Mouse (Mus musculus): ENCODE data around the gene Bcl11b. TPM values are rescaled to one million over a fixed set of nuclear protein-coding genes. Genes with fewer than 3 reads are reported as not detected.

Bcl11b gene
- total and polyA plus RNA-seq, 2 experiments from 2014 or later, result 70.1 to 122 TPM

DNA sequence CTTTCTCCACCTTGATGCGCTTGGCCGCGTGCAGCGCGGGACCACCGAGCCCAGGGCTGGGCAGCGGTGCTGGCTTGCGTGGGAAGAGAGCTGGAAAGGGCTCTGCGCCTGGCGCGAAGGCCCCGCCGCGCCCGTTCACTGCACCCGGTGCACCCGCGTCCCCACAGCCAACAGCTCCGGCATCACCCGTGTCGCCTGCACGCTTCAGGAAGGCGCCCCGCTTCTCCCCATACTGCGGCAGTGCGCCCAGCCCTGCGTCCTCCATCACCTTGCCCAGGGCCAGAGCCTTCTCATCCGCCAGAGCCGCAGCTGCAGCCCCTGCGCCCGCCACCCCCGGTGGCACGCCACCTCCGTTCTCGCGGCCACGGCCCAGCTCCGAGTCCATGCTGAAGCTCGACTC lies 87.4 kb downstream of the Bcl11b start:
- no peak for TF ChIP-seq CTCF (IDR thresholded peaks at IDR 0.05; ENCODE audit: low read depth)
- H3K27me3 ChIP-seq (ENCODE audit: insufficient read depth, low read length), result no peaks in the 10 kb centered on the region
- 0 out of 2 replicates have a peak, but pooled peaks cover 3% of the 10 kb centered on the region for H3K4me1 ChIP-seq (ENCODE audit: insufficient read depth)
- H3K27ac ChIP-seq (ENCODE audit: low read depth, low read length), result no peak overlapping the region
- no peak overlapping the region for H3K9ac ChIP-seq
- no peaks in the 10 kb centered on the region for H3K9me3 ChIP-seq (ENCODE audit: low read length)
- ATAC-seq, result no peak
- no peak overlapping the region for H3K4me2 ChIP-seq (ENCODE audit: low read depth)
- peaks cover 21% of the 10 kb centered on the region for H3K36me3 ChIP-seq (ENCODE audit: insufficient read depth)
- no peak for DNase-seq
- no peak overlapping the region for H3K4me3 ChIP-seq (ENCODE audit: low read depth, low read length)
- 97% methylated on average over 34 of the region's 39 CpGs for WGBS

DNA sequence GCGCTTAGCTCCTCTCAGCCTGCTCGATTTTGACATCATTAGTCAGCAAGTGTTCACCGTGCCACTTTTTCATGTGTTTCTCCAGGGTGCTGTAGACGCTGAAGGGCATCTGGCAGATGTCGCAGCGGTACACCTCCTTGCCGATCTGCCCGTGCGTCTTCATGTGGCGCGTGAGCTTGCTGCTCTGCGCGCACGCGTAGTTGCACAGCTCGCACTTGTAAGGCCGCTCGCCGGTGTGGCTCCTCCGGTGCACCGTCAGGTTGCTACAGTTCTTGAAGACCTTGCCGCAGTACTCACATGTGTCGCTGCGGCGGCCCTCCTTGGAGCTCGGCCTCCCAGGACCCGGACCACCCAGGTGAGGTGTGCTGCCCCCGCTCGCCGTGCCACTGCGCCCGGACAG lies 88.0 kb downstream of the Bcl11b start:
- Histone ChIP-seq H3K27me3 (ENCODE audit: insufficient read depth, low read length) (no peaks in the 10 kb centered on the region), H3K9ac (no peak overlapping the region), H3K9me3 (ENCODE audit: low read length) (no peaks in the 10 kb centered on the region), H3K27ac (ENCODE audit: low read depth, low read length) (no peak overlapping the region), H3K4me3 (ENCODE audit: low read depth, low read length) (no peak overlapping the region), H3K36me3 (ENCODE audit: insufficient read depth) (peaks cover 21% of the 10 kb centered on the region), H3K4me1 (ENCODE audit: insufficient read depth) (no peaks in the 10 kb centered on the region), H3K4me2 (ENCODE audit: low read depth) (no peak overlapping the region)
- ATAC-seq, result no peak
- DNase-seq, result no peak
- 95% methylated on average over 32 of the region's 32 CpGs for WGBS
- no peak for TF ChIP-seq CTCF (IDR thresholded peaks at IDR 0.05; ENCODE audit: low read depth)

DNA sequence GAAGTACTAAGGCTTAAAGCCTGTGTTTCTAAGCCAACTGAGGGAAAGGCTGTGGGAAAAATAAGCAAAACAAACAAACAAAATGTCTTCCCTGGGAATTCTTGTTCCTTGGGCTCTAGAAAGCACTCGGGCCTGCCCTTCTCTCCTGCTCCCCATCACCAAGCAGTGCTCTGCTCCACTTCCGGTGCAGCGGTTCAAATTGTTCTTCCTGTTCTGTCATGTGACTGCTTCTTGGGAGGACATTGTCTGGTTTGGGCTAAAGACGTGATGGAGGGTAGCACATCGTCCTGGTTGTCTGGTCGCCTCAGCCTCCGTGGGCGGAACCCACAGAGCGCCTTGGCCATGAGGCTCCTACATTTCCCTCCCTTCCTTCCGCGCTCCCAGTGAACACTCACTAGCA lies 94.6 kb downstream of the Bcl11b start:
- Histone ChIP-seq H3K4me1 (ENCODE audit: insufficient read depth) (0 out of 2 replicates have a peak, but pooled peaks cover 3% of the 10 kb centered on the region), H3K27me3 (ENCODE audit: insufficient read depth, low read length) (no peaks in the 10 kb centered on the region), H3K4me2 (ENCODE audit: low read depth) (no peak overlapping the region), H3K36me3 (ENCODE audit: insufficient read depth) (no peaks in the 10 kb centered on the region), H3K9ac (no peak overlapping the region), H3K4me3 (ENCODE audit: low read depth, low read length) (no peak overlapping the region), H3K27ac (ENCODE audit: low read depth, low read length) (no peak overlapping the region), H3K9me3 (ENCODE audit: low read length) (no peaks in the 10 kb centered on the region)
- peak; percentile 16; the same call in 1 of the 2 replicates for ATAC-seq
- no peak for DNase-seq
- 88% methylated on average over 11 of the region's 11 CpGs for WGBS
- no peak for TF ChIP-seq CTCF (IDR thresholded peaks at IDR 0.05; ENCODE audit: low read depth)

DNA sequence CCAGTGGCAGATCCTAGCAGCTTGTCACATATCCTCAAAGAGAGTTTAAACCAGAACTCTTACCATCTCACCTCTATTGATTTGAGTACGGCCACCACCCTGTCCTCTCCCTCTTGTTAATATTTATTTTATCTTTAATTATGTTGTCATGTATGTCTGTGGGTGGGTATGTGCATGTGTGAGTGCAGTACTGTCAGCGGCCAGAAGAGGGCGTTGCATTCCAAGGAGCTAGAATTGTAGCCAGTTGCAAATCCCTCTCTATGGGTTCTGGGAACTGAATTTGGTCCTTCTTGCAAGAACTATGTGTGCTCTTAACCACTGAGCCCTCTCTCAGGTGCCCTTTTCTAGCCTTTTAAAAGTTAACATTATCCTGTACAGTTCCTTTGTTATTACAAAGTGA lies 98.1 kb downstream of the Bcl11b start:
- DNase-seq, result no peak
- H3K36me3 ChIP-seq (ENCODE audit: insufficient read depth), result no peaks in the 10 kb centered on the region
- H3K9me3 ChIP-seq (ENCODE audit: low read length), result no peaks in the 10 kb centered on the region
- no peak overlapping the region for H3K4me2 ChIP-seq (ENCODE audit: low read depth)
- 0 out of 2 replicates have a peak, but pooled peaks cover 3% of the 10 kb centered on the region for H3K4me1 ChIP-seq (ENCODE audit: insufficient read depth)
- no peak overlapping the region for H3K9ac ChIP-seq
- ATAC-seq, result no peak
- TF ChIP-seq CTCF (IDR thresholded peaks at IDR 0.05; ENCODE audit: low read depth), result peak; percentile 26; the same call in 1 of the 2 replicates
- no peaks in the 10 kb centered on the region for H3K27me3 ChIP-seq (ENCODE audit: insufficient read depth, low read length)
- H3K4me3 ChIP-seq (ENCODE audit: low read depth, low read length), result no peak overlapping the region
- WGBS, result 97% methylated on average over 3 of the region's 3 CpGs
- H3K27ac ChIP-seq (ENCODE audit: low read depth, low read length), result no peak overlapping the region

DNA sequence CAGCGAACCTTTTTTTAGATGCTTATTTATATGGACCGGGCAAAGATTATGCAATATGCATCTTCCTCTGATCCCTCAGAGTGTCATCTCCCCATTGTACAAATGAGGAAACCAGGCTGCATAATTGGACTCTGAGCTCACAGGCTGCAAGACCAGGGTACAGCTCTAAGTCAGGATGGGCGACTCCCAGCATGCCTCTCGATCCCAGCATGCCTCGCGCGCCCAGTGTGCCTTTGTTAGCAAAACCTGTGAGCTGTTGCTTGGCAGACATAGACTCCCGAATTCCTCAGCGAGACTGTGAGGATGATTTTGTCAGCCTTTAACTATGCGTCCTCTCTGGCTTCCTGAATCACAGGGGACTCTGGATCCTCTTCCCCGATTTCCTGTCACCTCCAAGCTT lies 98.9 kb downstream of the Bcl11b start:
- Histone ChIP-seq H3K4me1 (ENCODE audit: insufficient read depth) (0 out of 2 replicates have a peak, but pooled peaks cover 3% of the 10 kb centered on the region), H3K4me3 (ENCODE audit: low read depth, low read length) (no peak overlapping the region), H3K9me3 (ENCODE audit: low read length) (no peaks in the 10 kb centered on the region), H3K36me3 (ENCODE audit: insufficient read depth) (no peaks in the 10 kb centered on the region), H3K4me2 (ENCODE audit: low read depth) (no peak overlapping the region), H3K27me3 (ENCODE audit: insufficient read depth, low read length) (no peaks in the 10 kb centered on the region), H3K9ac (no peak overlapping the region), H3K27ac (ENCODE audit: low read depth, low read length) (no peak overlapping the region)
- TF ChIP-seq CTCF (IDR thresholded peaks at IDR 0.05; ENCODE audit: low read depth), result no peak
- DNase-seq (no peak), ATAC-seq (no peak)
- 77% methylated on average over 11 of the region's 11 CpGs for WGBS

DNA sequence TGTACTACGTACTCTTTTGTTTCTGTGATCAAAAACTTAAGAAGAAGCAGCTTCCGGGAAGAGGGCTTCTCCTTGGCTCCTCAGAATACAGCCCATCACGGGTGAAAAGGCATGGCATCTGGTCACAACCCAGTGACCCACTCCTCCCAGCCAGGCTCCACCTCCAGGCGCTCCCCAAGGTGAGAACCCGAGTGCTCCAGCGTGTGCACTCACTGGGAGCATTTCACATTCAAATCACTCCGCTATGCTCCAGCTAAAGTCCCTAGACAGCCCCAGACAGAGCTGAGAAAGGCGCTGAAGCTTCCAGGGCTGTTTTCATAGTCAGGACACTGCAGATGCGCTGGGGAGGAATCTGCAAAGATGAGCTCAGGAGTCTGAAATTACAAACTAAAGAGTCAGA lies 99.5 kb downstream of the Bcl11b start:
- no peaks in the 10 kb centered on the region for H3K27me3 ChIP-seq (ENCODE audit: insufficient read depth, low read length)
- no peak overlapping the region for H3K4me2 ChIP-seq (ENCODE audit: low read depth)
- ATAC-seq (no peak), DNase-seq (no peak)
- 39% methylated on average over 9 of the region's 9 CpGs for WGBS
- no peak overlapping the region for H3K4me3 ChIP-seq (ENCODE audit: low read depth, low read length)
- no peaks in the 10 kb centered on the region for H3K36me3 ChIP-seq (ENCODE audit: insufficient read depth)
- no peak for TF ChIP-seq CTCF (IDR thresholded peaks at IDR 0.05; ENCODE audit: low read depth)
- no peak overlapping the region for H3K9ac ChIP-seq
- H3K27ac ChIP-seq (ENCODE audit: low read depth, low read length), result no peak overlapping the region
- 0 out of 2 replicates have a peak, but pooled peaks cover 3% of the 10 kb centered on the region for H3K4me1 ChIP-seq (ENCODE audit: insufficient read depth)
- no peaks in the 10 kb centered on the region for H3K9me3 ChIP-seq (ENCODE audit: low read length)

DNA sequence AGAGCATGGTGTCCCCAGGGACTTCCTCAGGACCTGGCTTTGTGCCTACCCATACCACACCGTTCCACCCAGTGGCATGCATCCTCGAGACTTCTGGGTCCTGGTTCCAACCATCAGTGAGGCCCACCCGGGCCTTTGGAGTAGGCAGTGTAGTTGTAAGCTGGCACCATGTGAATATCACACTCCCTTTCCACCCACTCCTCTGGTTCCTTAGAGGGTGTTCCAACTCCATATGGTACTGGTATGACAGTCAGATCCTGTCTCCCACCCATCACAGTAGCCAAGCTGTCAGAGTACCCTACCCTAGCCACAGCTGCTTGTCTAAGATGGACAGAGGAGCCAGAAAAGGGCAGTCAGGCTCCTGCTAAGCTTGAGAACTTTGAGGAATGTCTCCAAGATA lies 112.0 kb downstream of the Bcl11b start:
- Histone ChIP-seq H3K4me1 (ENCODE audit: insufficient read depth) (no peaks in the 10 kb centered on the region), H3K27me3 (ENCODE audit: insufficient read depth, low read length) (no peaks in the 10 kb centered on the region), H3K4me2 (ENCODE audit: low read depth) (no peak overlapping the region), H3K9ac (no peak overlapping the region), H3K9me3 (ENCODE audit: low read length) (no peaks in the 10 kb centered on the region), H3K27ac (ENCODE audit: low read depth, low read length) (no peak overlapping the region), H3K36me3 (ENCODE audit: insufficient read depth) (no peaks in the 10 kb centered on the region), H3K4me3 (ENCODE audit: low read depth, low read length) (no peak overlapping the region)
- no peak for TF ChIP-seq CTCF (IDR thresholded peaks at IDR 0.05; ENCODE audit: low read depth)
- ATAC-seq, result no peak
- DNase-seq, result no peak
- 89% methylated on average over 3 of the region's 3 CpGs for WGBS

All from forebrain, postnatal 0 days (tissue).